Mouse (Mus musculus) limb, embryonic 12.5 days (tissue): Measurements from ENCODE around the gene Srpk2. TPM values are rescaled to one million over a fixed set of nuclear protein-coding genes. Genes with fewer than 3 reads are reported as not detected.
"Not testable (repeated sequence)": the region's sequence is repeated elsewhere in the genome, so short reads cannot be mapped to it uniquely, and the experiment has no call there.

ENCODE experiments used
- ATAC-seq: fragments of 200-750 bp; cut with Nextera tagmentation; 2 replicates; pipeline ENCODE4 v1.8.0; 2017; ENCODE audit warnings: low read depth, moderate TSS enrichment; ENCODE audit not compliant: insufficient number of reproducible peaks, insufficient read depth, low FRiP score, low TSS enrichment
- H3K27ac ChIP-seq: fragments of 300-500 bp; sonication (generic); 2 replicates; pipeline ENCODE4 v1.5.1; 2016; ENCODE audit warnings: mild to moderate bottlenecking, moderate library complexity
- H3K27me3 ChIP-seq: fragments of 300-500 bp; sonication (generic); 2 replicates; pipeline ENCODE4 v1.6.1; 2016; ENCODE audit warnings: mild to moderate bottlenecking, moderate library complexity
- H3K36me3 ChIP-seq: fragments of 300-500 bp; sonication (generic); 2 replicates; pipeline ENCODE4 v1.6.1; 2016; ENCODE audit warnings: mild to moderate bottlenecking, moderate library complexity
- H3K4me1 ChIP-seq: fragments of 300-500 bp; sonication (generic); replicated peaks from 2 replicates; pipeline ENCODE4 v1.6.1; 2016
- H3K4me2 ChIP-seq: fragments of 300-500 bp; sonication (generic); 2 replicates; pipeline ENCODE4 v1.6.1; 2016; ENCODE audit warnings: mild to moderate bottlenecking, moderate library complexity
- H3K4me3 ChIP-seq: fragments of 300-500 bp; sonication (generic); replicated peaks from 2 replicates; pipeline ENCODE4 v1.5.1; 2016; ENCODE audit warnings: mild to moderate bottlenecking
- H3K9ac ChIP-seq: fragments of 300-500 bp; sonication (generic); replicated peaks from 2 replicates; pipeline ENCODE4 v1.6.1; 2016; ENCODE audit warnings: mild to moderate bottlenecking, moderate library complexity
- H3K9me3 ChIP-seq: fragments of 300-500 bp; sonication (generic); 2 replicates; pipeline ENCODE4 v1.6.1; 2016; ENCODE audit warnings: mild to moderate bottlenecking, moderate library complexity
- WGBS: fragments of 180-500 bp; shearing (Covaris S2); methylation state at CpG from one replicate; pipeline ENCODE4 v1.1.7; 2016; 5-methylcytosine and 5-hydroxymethylcytosine counted together
- polyA plus RNA-seq: library from polyadenylated mRNA; unstranded; fragments of >200 nt; fragmentation: Nextera tagmentation; extraction: Ambion mirVana; gene quantifications from 2 replicates; pipeline ENCODE4 v1.2.1, GENCODE M21; 2016

Srpk2 gene
- polyA plus RNA-seq, 1 experiment from 2014 or later: 63.0 TPM

DNA sequence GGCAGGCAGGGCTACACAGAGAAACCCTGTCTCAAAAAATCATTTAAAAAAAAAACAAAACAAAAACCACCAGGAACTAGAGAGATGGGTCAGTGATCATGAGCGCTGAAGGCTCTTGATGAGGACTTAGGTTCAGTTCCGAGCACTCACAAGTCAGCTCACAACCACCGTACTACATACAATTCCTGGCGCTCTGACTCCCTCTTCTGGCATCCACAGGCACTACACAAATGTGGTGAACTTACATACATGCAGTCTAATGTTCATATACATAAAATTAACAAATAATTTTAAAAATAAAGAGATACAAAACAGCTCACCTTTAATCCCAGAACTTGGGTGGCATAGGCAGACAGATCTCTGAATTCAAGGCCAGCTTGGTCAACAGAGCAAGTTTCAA is 13.5 kb downstream of the Srpk2 start:
- ATAC-seq: no peak
- H3K27me3 ChIP-seq: no peaks in the 10 kb centered on the region
- WGBS: 91% methylated on average over 4 of the region's 4 CpGs
- H3K4me3 ChIP-seq: no peak overlapping the region
- no peak overlapping the region for H3K27ac ChIP-seq
- no peaks in the 10 kb centered on the region for H3K9me3 ChIP-seq
- no peak overlapping the region for H3K9ac ChIP-seq
- H3K4me2 ChIP-seq: no peak overlapping the region
- peaks cover 11% of the 10 kb centered on the region for H3K4me1 ChIP-seq
- peaks cover 6% of the 10 kb centered on the region; the same call in 1 of the 2 replicates for H3K36me3 ChIP-seq

DNA sequence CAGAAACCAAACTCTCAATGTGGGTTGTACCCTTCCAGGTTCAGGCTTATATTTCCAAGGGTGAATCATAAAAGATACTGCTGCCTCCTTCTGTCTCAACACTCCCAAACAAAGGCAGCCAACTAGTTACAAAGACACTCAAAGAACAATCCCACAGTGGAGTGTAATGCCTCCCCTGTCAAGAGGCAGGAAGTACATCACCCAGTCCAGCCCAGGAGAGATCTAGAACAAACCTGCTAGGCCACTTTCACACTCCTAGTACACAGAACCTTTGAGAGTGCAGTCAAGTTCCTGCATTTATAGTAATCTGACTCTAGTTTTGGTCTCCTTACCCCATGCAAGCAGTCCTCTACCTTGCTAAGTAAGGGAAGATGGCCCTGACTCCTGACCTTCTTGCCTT is 18.5 kb downstream of the Srpk2 start:
- Histone ChIP-seq H3K27me3 (no peaks in the 10 kb centered on the region), H3K4me1 (no peaks in the 10 kb centered on the region), H3K4me3 (no peak overlapping the region), H3K27ac (no peak overlapping the region), H3K4me2 (no peak overlapping the region), H3K36me3 (peaks cover 9% of the 10 kb centered on the region; the same call in 1 of the 2 replicates), H3K9ac (no peak overlapping the region), H3K9me3 (no peaks in the 10 kb centered on the region)
- no peak for ATAC-seq

DNA sequence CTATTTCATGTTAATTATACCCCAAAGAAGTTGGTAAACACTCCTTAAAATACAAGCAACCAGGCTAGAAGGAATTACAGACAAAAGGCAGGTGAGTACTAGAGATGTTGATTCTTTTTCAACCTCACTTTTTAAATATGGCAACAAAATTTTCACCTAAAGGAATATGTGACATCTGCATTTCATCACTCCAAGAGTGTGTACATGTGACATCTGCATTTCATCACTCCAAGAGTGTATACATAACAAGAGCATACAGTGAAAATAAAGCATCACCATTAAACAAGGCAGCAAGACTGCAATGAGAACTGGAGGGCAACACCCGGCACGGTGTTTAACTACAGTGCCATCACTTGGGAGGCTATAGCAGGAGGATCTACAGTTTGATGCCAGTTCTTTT is 23.2 kb downstream of the Srpk2 start:
- Histone ChIP-seq H3K9ac (no peak overlapping the region), H3K27ac (no peak overlapping the region), H3K4me2 (no peak overlapping the region), H3K4me1 (no peaks in the 10 kb centered on the region), H3K9me3 (no peaks in the 10 kb centered on the region), H3K4me3 (no peak overlapping the region), H3K27me3 (no peaks in the 10 kb centered on the region), H3K36me3 (peaks cover 4% of the 10 kb centered on the region; the same call in 1 of the 2 replicates)
- 80% methylated on average over 2 of the region's 2 CpGs for WGBS
- no peak for ATAC-seq

DNA sequence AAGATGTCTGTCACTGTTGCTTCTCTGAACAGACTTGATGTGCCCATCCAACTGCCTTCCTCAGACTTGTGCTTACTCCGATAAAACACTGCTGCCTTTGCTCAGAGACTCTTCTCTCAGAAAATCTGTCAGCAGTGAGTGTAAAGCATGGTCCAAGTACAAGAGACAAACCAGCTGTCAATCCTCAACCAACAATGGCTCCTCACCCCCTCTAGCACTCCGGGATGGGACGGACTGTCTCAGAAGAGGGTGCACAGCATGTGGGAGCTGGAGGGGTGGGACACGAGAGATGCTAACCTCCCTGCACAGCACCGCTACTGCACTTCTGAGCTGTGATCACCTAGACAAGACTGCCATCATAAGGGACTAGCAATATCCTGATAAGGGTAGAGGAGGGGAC is 26.4 kb downstream of the Srpk2 start:
- Histone ChIP-seq H3K9me3 (no peaks in the 10 kb centered on the region), H3K4me3 (no peak overlapping the region), H3K4me2 (no peak overlapping the region), H3K9ac (no peak overlapping the region), H3K27me3 (no peaks in the 10 kb centered on the region), H3K36me3 (peaks cover 2% of the 10 kb centered on the region; the same call in 1 of the 2 replicates), H3K27ac (no peak overlapping the region), H3K4me1 (no peaks in the 10 kb centered on the region)
- ATAC-seq: no peak
- WGBS: 80% methylated on average over 5 of the region's 5 CpGs

DNA sequence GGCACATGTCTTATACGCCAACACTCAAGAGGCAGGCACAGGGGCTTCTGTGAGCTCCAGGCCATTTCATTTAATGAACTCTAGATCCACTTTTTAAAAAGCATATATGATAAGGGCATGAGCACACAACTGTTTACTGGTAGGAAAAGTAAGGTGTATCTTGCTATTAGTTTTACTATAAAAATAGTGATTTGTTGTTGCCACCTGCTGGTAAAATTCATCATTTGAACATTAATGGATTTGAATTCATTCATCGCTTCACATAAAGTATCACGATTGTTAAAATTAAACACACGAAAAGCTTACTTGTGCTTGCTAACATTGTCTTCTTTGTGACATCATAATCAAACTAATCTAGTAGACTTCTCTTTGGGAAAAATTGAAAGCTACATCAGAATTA is 27.8 kb downstream of the Srpk2 start:
- Histone ChIP-seq H3K9me3 (no peaks in the 10 kb centered on the region), H3K27ac (no peak overlapping the region), H3K9ac (no peak overlapping the region), H3K4me2 (no peak overlapping the region), H3K36me3 (no peaks in the 10 kb centered on the region), H3K27me3 (no peaks in the 10 kb centered on the region), H3K4me1 (no peaks in the 10 kb centered on the region), H3K4me3 (no peak overlapping the region)
- ATAC-seq: no peak
- 92% methylated on average over 4 of the region's 4 CpGs for WGBS

DNA sequence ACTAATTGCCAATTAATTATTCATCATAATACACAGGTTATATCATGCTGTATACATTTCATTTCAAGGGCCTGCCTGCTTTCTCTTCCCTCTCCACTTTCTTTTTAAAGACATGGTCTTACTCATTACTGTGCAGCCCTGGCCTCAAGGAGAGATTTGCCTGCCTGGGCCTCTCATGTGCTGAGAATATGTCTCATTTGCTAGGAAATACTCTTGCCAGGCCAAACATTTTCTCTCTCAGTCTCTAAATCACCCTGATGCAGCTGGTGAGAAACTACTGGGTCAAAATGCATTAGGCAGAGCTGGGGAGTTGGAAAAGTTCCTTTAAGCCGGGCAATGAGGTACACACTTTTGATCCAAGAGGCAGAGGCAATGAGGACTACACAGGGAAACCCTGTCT is 29.4 kb downstream of the Srpk2 start:
- Histone ChIP-seq H3K27ac (no peak overlapping the region), H3K9me3 (no peaks in the 10 kb centered on the region), H3K27me3 (no peaks in the 10 kb centered on the region), H3K36me3 (no peaks in the 10 kb centered on the region), H3K4me3 (no peak overlapping the region), H3K4me2 (no peak overlapping the region), H3K9ac (no peak overlapping the region), H3K4me1 (no peaks in the 10 kb centered on the region)
- ATAC-seq: no peak
- 61% methylated on average over 1 of the region's 1 CpGs for WGBS

DNA sequence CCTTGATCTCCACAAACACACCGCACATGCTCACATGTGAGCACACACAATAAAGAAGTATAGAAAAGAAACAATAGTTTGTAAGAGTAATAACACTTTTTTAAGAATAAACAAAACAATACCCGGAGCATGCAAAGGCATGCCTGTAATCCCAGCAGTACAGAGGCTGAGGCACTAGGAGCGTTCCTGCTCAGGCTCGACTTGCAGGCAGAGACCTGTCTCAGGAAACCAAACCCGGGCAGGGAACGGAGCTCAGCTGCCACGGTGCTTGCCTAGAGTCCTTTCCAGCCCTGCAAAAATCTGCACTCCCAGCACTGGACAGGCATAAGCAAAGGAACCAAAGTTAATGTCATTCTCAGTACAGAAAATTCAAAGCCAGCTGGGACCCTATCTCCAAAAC is 32.1 kb downstream of the Srpk2 start:
- H3K36me3 ChIP-seq: no peaks in the 10 kb centered on the region
- H3K4me3 ChIP-seq: no peak overlapping the region
- no peak overlapping the region for H3K27ac ChIP-seq
- H3K4me2 ChIP-seq: no peak overlapping the region
- H3K9ac ChIP-seq: no peak overlapping the region
- 76% methylated on average over 7 of the region's 7 CpGs for WGBS
- H3K4me1 ChIP-seq: no peaks in the 10 kb centered on the region
- no peaks in the 10 kb centered on the region for H3K9me3 ChIP-seq
- ATAC-seq: no peak
- H3K27me3 ChIP-seq: no peaks in the 10 kb centered on the region

DNA sequence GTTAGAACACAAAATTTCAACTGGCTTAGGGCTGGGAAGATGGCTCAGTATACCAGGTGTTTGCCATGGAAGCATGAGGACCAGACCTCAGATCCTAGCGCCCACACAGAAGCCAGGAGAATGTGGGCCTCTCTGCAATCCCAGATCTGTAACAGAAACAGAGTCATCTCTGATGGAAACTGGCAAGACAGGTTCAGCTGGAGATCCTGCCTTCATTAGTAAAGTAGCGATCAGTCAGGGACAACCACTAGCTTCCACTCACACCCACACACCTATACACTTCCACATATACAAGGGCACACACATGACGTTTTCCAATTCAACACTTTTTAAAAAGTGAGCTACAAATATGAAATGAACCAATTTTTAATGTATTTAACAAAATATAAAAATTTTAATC is 32.6 kb downstream of the Srpk2 start:
- WGBS: 85% methylated on average over 3 of the region's 3 CpGs
- Histone ChIP-seq H3K27me3 (no peaks in the 10 kb centered on the region), H3K4me2 (no peak overlapping the region), H3K4me1 (no peaks in the 10 kb centered on the region), H3K27ac (no peak overlapping the region), H3K9ac (no peak overlapping the region), H3K4me3 (no peak overlapping the region), H3K9me3 (no peaks in the 10 kb centered on the region), H3K36me3 (no peaks in the 10 kb centered on the region)
- no peak for ATAC-seq

DNA sequence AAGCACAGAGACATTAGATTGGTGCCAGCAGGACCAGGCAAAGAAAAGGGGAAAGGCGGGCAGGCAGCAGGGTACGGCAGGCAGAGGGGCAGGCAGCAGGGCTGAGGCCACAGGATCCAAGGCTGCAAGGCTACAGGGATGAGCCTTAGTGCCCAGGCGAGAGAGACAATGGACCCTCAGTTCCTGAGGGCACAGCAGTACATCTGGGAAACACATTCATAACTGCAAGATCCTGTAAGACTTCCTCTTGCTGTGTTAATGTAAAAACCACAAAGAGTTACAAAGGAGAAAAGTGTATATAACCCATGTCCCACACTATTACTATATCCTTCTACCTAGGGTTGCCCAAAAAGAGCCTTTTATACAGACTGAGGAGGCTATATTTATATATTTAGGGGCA is 33.9 kb downstream of the Srpk2 start:
- H3K4me1 ChIP-seq: no peaks in the 10 kb centered on the region
- no peak overlapping the region for H3K9ac ChIP-seq
- H3K4me2 ChIP-seq: no peak overlapping the region
- no peaks in the 10 kb centered on the region for H3K36me3 ChIP-seq
- ATAC-seq: 0 out of 2 replicates have a peak, but pooled peaks have one; percentile 24
- WGBS: 86% methylated on average over 3 of the region's 3 CpGs
- no peak overlapping the region for H3K4me3 ChIP-seq
- H3K9me3 ChIP-seq: no peaks in the 10 kb centered on the region
- no peak overlapping the region for H3K27ac ChIP-seq
- H3K27me3 ChIP-seq: no peaks in the 10 kb centered on the region

DNA sequence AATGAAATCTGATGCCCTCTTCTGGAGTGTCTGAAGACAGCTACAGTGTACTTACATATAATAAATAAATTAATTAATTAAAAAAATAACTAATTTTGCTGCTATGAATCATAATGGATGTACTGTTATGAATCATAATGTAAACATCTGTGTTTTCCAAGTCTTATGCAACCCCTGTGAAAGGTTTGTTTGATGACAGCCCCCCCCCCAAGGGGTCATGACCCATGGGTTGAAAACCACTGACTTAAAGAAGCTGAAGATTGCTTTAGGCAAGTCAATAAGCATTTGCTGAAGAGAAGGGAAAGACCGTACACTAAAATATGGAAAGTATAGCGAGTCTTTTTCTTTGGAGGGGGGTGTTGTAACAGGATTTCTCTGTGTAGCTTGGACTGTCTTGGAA is 35.2 kb downstream of the Srpk2 start:
- Histone ChIP-seq H3K9ac (no peak overlapping the region), H3K9me3 (no peaks in the 10 kb centered on the region), H3K36me3 (no peaks in the 10 kb centered on the region), H3K27ac (no peak overlapping the region), H3K4me1 (peaks cover 5% of the 10 kb centered on the region), H3K4me3 (no peak overlapping the region), H3K27me3 (no peaks in the 10 kb centered on the region), H3K4me2 (no peak overlapping the region)
- no peak for ATAC-seq
- WGBS: 98% methylated on average over 2 of the region's 2 CpGs

DNA sequence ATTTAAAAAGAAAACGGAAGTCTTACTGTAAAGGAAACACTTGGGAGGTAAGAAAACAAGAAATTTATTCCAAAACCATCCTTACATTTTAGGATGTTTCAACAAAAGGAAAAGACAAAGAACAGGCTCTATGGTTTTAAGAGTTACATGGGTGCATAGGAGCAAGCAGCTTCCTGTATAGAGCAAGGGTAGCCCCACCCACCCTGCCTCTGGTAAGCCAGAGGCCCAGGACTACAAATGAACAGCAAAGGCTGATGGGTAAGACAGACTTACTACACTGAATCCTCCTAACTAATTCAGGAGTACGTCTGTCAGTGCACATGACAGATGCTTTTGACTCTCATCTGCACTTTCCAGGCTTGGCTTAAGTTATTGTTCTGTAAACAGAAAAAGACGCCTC is 38.7 kb downstream of the Srpk2 start:
- WGBS: 81% methylated on average over 3 of the region's 3 CpGs
- Histone ChIP-seq H3K27ac (no peak overlapping the region), H3K9ac (no peak overlapping the region), H3K4me2 (no peak overlapping the region), H3K9me3 (no peaks in the 10 kb centered on the region), H3K27me3 (no peaks in the 10 kb centered on the region), H3K36me3 (no peaks in the 10 kb centered on the region), H3K4me3 (no peak overlapping the region), H3K4me1 (peaks cover 8% of the 10 kb centered on the region)
- ATAC-seq: no peak

DNA sequence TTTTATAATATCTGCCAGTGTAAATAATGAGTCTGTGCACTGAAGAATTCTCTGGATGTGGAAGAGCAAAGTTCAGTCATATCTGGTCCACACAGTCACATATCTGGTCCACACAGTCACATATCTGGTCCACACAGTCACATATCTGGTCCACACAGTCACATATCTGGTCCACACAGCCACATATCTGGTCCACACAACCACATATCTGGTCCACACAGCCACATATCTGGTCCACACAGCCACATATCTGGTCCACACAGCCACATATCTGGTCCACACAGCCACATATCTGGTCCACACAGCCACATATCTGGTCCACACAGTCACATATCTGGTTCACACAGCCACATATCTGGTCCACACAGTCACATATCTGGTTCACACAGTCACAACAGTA is 45.2 kb downstream of the Srpk2 start:
- not testable (repeated sequence) for H3K36me3 ChIP-seq, H3K4me1 ChIP-seq, H3K9ac ChIP-seq, H3K27ac ChIP-seq, H3K27me3 ChIP-seq, H3K4me3 ChIP-seq, H3K9me3 ChIP-seq, H3K4me2 ChIP-seq, ATAC-seq
